Mouse (Mus musculus) Patski (cell line): ENCODE data around the gene Prpf8. TPM values are rescaled to one million over a fixed set of nuclear protein-coding genes. Genes with fewer than 3 reads are reported as not detected.

Experiments
- ATAC-seq: fragments of 100-300 bp; one replicate; pipeline ENCODE4 v1.8.0; 2021
- CTCF ChIA-PET: fragments of 350-600 bp; sonication (Branson Sonifier 250); formaldehyde crosslinking; loops from one replicate; lab custom pipeline; 2022; ENCODE audit warnings: inconsistent platforms; lab: Charles Lee
- POLR2A ChIA-PET: fragments of 350-600 bp; sonication (Branson Sonifier 250); formaldehyde crosslinking; loops from one replicate; lab custom pipeline; 2022; ENCODE audit warnings: antibody characterized with exemption, inconsistent platforms; lab: Charles Lee
- DNase-seq: peaks from one replicate; pipeline ENCODE4 v3.0.0-alpha.2; 2011; ENCODE audit warnings: low read depth, low spot score
- H3K27me3 ChIP-seq: fragments of 371-371 bp; one replicate; pipeline ENCODE4 v1.5.1; 2021
- CTCF ChIP-seq: fragments of 100-300 bp; IDR thresholded peaks from one replicate; pipeline ENCODE4 v1.5.1; 2021
- in situ Hi-C: fragments of 300-500 bp; cut with MboI; formaldehyde crosslinking; loops from 3 replicates; pipeline ENCODE4 v1.11.1; 2018; ENCODE audit warnings: low pct_unique_long_range_greater_than_20kb, mixed read lengths
- polyA plus RNA-seq: library from polyadenylated mRNA; unstranded; gene quantifications from one replicate; pipeline ENCODE4 v1.2.3, GENCODE M21; 2021

The Prpf8 gene
- polyA plus RNA-seq, 1 experiment from 2014 or later = 132 TPM

GRCm38 (mm10) chr11:75512301-75513018 is 25.8 kb downstream of the Prpf8 start:
- in situ Hi-C loops = no loop called here
- POLR2A ChIA-PET = no interaction called here
- ATAC-seq (no peak), DNase-seq (no peak)
- CTCF ChIA-PET = interaction anchor here (0.9 to 4.6 kb wide), 6 partner anchors 14 to 116 kb away, joined by 3 to 42 read pairs (median 4); partner anchors contain the start of gene Wdr81
- no peak for TF ChIP-seq CTCF
- no peaks in the 10 kb centered on the region for H3K27me3 ChIP-seq

DNA sequence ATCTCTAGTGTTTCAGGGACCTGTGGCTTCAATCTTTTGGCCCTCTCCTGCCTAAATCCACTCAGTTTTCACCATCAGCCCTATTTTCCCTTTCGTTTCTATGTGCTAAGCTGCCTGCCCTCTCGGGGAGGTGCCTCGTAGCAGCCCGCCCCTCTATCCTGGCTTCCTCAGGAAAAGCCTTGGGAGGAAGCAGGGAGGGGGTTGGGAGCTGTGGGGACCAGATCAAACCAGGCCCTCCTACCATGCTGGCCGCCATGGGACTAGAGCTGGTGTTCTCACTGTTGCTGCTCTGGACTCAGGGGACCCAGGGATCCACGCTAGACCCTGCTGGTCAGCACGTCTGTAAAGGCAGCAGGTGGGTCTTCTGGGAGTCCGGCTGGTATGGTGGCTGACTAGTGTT is 26.7 kb downstream of the Prpf8 start, which contains the start of gene Scarf1:
Scarf1 (plus strand) TSS at position 205 of the 400 bp plus-strand sequence.
- ATAC-seq (no peak), DNase-seq (no peak)
- ChIA-PET POLR2A (interaction anchor here (0.6 kb wide), 1 partner anchor 16 kb away, joined by 4 read pairs; no protein-coding TSS in a partner anchor), CTCF (interaction anchor here (1.0 to 4.6 kb wide), 2 partner anchors 13 to 110 kb away, joined by 3 to 42 read pairs; no protein-coding TSS in a partner anchor)
- TF ChIP-seq CTCF = no peak
- in situ Hi-C loops = no loop called here
- no peaks in the 10 kb centered on the region for H3K27me3 ChIP-seq

GRCm38 (mm10) chr11:75515186-75515585 is 28.6 kb downstream of the Prpf8 start:
- in situ Hi-C loops = no loop called here
- POLR2A ChIA-PET = interaction anchor here (0.6 kb wide), 1 partner anchor 112 kb away, joined by 3 read pairs; no protein-coding TSS in a partner anchor
- ATAC-seq (no peak), DNase-seq (no peak)
- no peaks in the 10 kb centered on the region for H3K27me3 ChIP-seq
- CTCF ChIA-PET = no interaction called here
- TF ChIP-seq CTCF = no peak

DNA sequence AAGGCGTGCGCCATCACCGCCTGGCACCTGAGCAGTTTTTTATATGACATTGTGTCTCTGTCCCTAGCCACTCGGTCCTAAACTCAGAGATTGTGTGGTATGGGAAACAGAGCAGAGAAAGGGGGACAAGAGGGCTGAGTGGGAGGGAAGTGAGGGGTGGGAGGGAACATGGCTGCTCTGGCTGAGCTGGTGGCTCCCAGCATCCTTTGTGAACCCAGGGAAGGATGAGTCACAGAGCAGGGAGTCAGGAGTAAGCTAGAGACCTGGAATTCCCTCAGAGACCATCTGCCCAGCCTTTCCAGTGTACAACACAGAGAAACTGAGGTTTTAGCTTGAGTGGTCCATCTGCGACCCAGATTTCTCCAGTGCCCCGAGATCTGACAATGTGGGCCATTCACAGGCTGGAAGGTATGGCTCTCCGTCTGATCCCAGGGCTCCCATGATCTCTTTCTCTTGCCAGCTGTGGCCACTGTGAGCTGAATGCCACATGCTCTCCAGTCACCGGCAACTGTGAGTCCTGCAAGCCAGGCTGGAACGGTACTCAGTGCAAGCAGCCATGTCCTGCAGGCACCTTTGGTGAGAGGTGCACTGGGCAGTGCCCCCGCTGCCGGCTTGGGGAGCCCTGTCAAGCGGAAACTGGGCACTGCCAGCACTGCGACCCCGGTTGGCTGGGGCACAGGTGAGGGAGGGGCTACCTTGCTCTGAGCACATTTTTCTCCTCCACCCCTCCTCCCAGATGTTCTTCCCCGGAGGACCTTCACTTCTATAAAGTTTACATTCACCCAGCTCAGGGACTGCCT is 33.4 kb downstream of the Prpf8 start:
- ATAC-seq (no peak), DNase-seq (no peak)
- ChIA-PET CTCF (interaction anchor here (1.1 to 1.6 kb wide), 2 partner anchors 22 to 54 kb away, joined by 3 read pairs; no protein-coding TSS in a partner anchor), POLR2A (interaction anchor here (0.5 to 0.7 kb wide), 2 partner anchors 53 to 690 kb away, joined by 3 to 4 read pairs; no protein-coding TSS in a partner anchor)
- TF ChIP-seq CTCF = no peak
- in situ Hi-C loops = no loop called here
- no peaks in the 10 kb centered on the region for H3K27me3 ChIP-seq

DNA sequence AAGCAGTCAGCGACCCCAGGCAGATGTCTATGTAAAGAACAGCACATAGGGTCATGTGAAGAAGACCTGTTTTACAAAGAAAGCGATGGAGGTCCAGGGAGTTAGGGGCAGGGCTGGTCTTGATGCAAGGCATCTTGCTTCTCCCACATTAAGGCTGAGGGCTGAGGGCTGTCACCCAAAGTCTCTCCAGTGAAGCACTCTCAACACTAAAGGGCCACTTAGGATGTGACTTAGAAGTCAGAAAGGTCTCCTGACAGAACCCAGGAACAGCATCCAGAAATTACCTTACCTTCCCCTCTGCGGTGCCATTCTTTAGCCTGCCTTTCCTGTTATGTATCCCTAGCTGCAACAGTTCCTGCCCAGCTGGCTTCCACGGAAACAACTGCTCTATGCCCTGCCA is 35.0 kb downstream of the Prpf8 start:
- ChIA-PET CTCF (no interaction called here), POLR2A (no interaction called here)
- DNase-seq = no peak
- H3K27me3 ChIP-seq = no peaks in the 10 kb centered on the region
- in situ Hi-C loops = no loop called here
- no peak for ATAC-seq
- no peak for TF ChIP-seq CTCF

GRCm38 (mm10) chr11:75522793-75523192 is 36.2 kb downstream of the Prpf8 start:
- ChIA-PET CTCF (interaction anchor here (2.0 kb wide), 1 partner anchor 12 kb away, joined by 8 read pairs; the partner anchor contains the start of gene Rilp), POLR2A (no interaction called here)
- DNase-seq (no peak), ATAC-seq (no peak)
- no peak for TF ChIP-seq CTCF
- H3K27me3 ChIP-seq = no peaks in the 10 kb centered on the region
- in situ Hi-C loops = no loop called here

- no peak for TF ChIP-seq CTCF
- in situ Hi-C loops = no loop called here
- no peak for DNase-seq
- ChIA-PET POLR2A (no interaction called here), CTCF (interaction anchor here (1.7 kb wide), 1 partner anchor 15 kb away, joined by 5 read pairs; the partner anchor contains the start of gene Rilp)
- no peak for ATAC-seq
- H3K27me3 ChIP-seq = no peaks in the 10 kb centered on the region
These were observed 39.0 kb downstream of the Prpf8 start for GRCm38 (mm10) chr11:75525531-75526125.

DNA sequence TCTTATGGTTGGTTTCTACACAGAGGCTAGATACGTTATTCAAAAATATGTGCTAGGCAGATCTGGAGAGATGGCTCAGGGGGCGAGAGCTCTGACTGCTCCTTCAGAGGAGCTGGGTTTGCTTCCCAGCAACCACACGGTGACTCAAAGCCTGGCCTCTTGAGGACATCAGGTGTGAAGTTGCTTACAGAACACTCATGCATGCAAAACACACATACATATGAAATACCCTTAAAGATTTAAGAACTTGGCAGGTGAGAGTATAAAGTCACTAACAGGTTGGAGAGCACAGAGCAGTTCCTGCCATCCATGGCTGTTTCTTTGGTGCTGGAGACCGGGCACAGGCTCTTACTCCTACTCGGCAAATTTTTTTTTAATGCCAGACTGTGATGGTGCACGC is 40.3 kb downstream of the Prpf8 start:
- CTCF ChIA-PET = interaction anchor here (1.2 kb wide), 1 partner anchor 14 kb away, joined by 3 read pairs; the partner anchor contains the start of gene Scarf1
- POLR2A ChIA-PET = no interaction called here
- in situ Hi-C loops = no loop called here

DNA sequence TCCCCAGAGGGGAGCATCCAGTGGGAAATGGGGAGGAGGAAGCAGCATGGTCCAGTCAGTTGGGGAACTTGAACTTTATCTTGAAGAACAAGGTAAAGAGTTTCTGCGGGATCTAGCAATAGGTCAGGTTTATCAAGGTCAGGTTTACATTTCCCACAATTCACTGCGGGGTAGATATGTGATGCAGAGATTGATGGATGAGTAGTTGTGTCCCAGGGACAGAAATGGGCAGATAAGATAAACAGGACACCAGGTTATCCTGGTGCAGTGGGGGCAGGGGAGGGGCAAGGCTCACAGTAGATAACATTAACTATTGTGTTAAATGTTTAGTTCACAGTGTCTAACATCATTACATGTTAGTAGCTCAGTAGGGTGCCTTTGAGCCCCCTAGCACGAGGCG is 43.2 kb downstream of the Prpf8 start:
- in situ Hi-C loops = loop anchor here (5.0 kb wide), 1 partner anchor 43 kb away; no protein-coding TSS in a partner anchor
- no peak for DNase-seq
- ChIA-PET POLR2A (interaction anchor here (0.7 to 2.5 kb wide), 3 partner anchors 20 to 52 kb away, joined by 3 to 10 read pairs (median 5); no protein-coding TSS in a partner anchor), CTCF (interaction anchor here (0.8 to 2.6 kb wide), 10 partner anchors 11 to 126 kb away, joined by 3 to 26 read pairs (median 3); no protein-coding TSS in a partner anchor)
- no peak for ATAC-seq
- no peaks in the 10 kb centered on the region for H3K27me3 ChIP-seq
- no peak for TF ChIP-seq CTCF

More for the DNA sequence above, 40.3 kb downstream of the Prpf8 start:
- TF ChIP-seq CTCF = no peak
- no peaks in the 10 kb centered on the region for H3K27me3 ChIP-seq
- ATAC-seq (no peak), DNase-seq (no peak)
